Mouse (Mus musculus) liver, postnatal 0 days (tissue): Measurements from ENCODE around the gene Zfp618.

ENCODE experiments used
- CTCF ChIP-seq: sonication (generic); IDR thresholded peaks from 2 replicates; pipeline ENCODE4 v1.5.1; 2016; ENCODE audit warnings: antibody characterized with exemption, low read depth
- EP300 ChIP-seq: IDR thresholded peaks from 2 replicates; pipeline ENCODE4 v1.6.1; 2016; ENCODE audit warnings: antibody characterized with exemption, low read depth, mild to moderate bottlenecking

- TF ChIP-seq CTCF (no peak), EP300 (no peak)
These were observed 92.2 kb downstream of the Zfp618 start for GRCm38 (mm10) chr4:63057581-63057980.
